Mouse (Mus musculus): Measurements from ENCODE around the gene Cntrl. TPM values are rescaled to one million over a fixed set of nuclear protein-coding genes. Genes with fewer than 3 reads are reported as not detected.

Gene Cntrl
- total RNA-seq, 1 experiment from 2014 or later, result 141 TPM

GRCm38 (mm10) chr2:35199971-35200897 is 90.9 kb downstream of the Cntrl start:
- ATAC-seq (replicated peaks in 1 of 2; ENCODE audit: insufficient read depth in 1 of 2, low FRiP score in 2 of 2, low TSS enrichment in 1 of 2, low read depth in 1 of 2, poor library complexity in 2 of 2, severe bottlenecking in 2 of 2), result peak; percentile 10 to 55

- peak; percentile 90 to 93 for ATAC-seq (replicated peaks in 1 of 2; ENCODE audit: insufficient read depth in 1 of 2, low FRiP score in 2 of 2, low TSS enrichment in 1 of 2, low read depth in 1 of 2, poor library complexity in 2 of 2, severe bottlenecking in 2 of 2)
Observed at GRCm38 (mm10) chr2:35200898-35201668, 91.8 kb downstream of the Cntrl start, which contains the start of gene Rab14. Rab14 (minus strand) TSS chr2:35201120.

GRCm38 (mm10) chr2:35203729-35204128 is 94.4 kb downstream of the Cntrl start:
- no peak for ATAC-seq (replicated peaks in 1 of 2; ENCODE audit: insufficient read depth in 1 of 2, low FRiP score in 2 of 2, low TSS enrichment in 1 of 2, low read depth in 1 of 2, poor library complexity in 2 of 2, severe bottlenecking in 2 of 2)

GRCm38 (mm10) chr2:35206761-35207160 is 97.5 kb downstream of the Cntrl start:
- no peak for ATAC-seq (replicated peaks in 1 of 2; ENCODE audit: insufficient read depth in 1 of 2, low FRiP score in 2 of 2, low TSS enrichment in 1 of 2, low read depth in 1 of 2, poor library complexity in 2 of 2, severe bottlenecking in 2 of 2)

- ATAC-seq (replicated peaks in 1 of 2; ENCODE audit: insufficient read depth in 1 of 2, low FRiP score in 2 of 2, low TSS enrichment in 1 of 2, low read depth in 1 of 2, poor library complexity in 2 of 2, severe bottlenecking in 2 of 2), result no peak
Observed at GRCm38 (mm10) chr2:35208054-35208453, 98.8 kb downstream of the Cntrl start.

- 0 out of 4 replicates have a peak, but pooled peaks of 1 of the 2 experiments have one; percentile 32 for ATAC-seq (replicated peaks in 1 of 2; ENCODE audit: insufficient read depth in 1 of 2, low FRiP score in 2 of 2, low TSS enrichment in 1 of 2, low read depth in 1 of 2, poor library complexity in 2 of 2, severe bottlenecking in 2 of 2)
Observed at GRCm38 (mm10) chr2:35208931-35209665, 99.8 kb downstream of the Cntrl start.

GRCm38 (mm10) chr2:35211681-35212080 is 102.4 kb downstream of the Cntrl start:
- no peak for ATAC-seq (replicated peaks in 1 of 2; ENCODE audit: insufficient read depth in 1 of 2, low FRiP score in 2 of 2, low TSS enrichment in 1 of 2, low read depth in 1 of 2, poor library complexity in 2 of 2, severe bottlenecking in 2 of 2)

- ATAC-seq (replicated peaks in 1 of 2; ENCODE audit: insufficient read depth in 1 of 2, low FRiP score in 2 of 2, low TSS enrichment in 1 of 2, low read depth in 1 of 2, poor library complexity in 2 of 2, severe bottlenecking in 2 of 2), result no peak
Observed at GRCm38 (mm10) chr2:35213345-35213910, 104.1 kb downstream of the Cntrl start.

GRCm38 (mm10) chr2:35214881-35215358 is 105.6 kb downstream of the Cntrl start:
- ATAC-seq (replicated peaks in 1 of 2; ENCODE audit: insufficient read depth in 1 of 2, low FRiP score in 2 of 2, low TSS enrichment in 1 of 2, low read depth in 1 of 2, poor library complexity in 2 of 2, severe bottlenecking in 2 of 2), result peak; percentile 74 to 87

- no peak for ATAC-seq (replicated peaks in 1 of 2; ENCODE audit: insufficient read depth in 1 of 2, low FRiP score in 2 of 2, low TSS enrichment in 1 of 2, low read depth in 1 of 2, poor library complexity in 2 of 2, severe bottlenecking in 2 of 2)
Observed at GRCm38 (mm10) chr2:35215363-35215762, 106.1 kb downstream of the Cntrl start.

- ATAC-seq (replicated peaks in 1 of 2; ENCODE audit: insufficient read depth in 1 of 2, low FRiP score in 2 of 2, low TSS enrichment in 1 of 2, low read depth in 1 of 2, poor library complexity in 2 of 2, severe bottlenecking in 2 of 2), result no peak
Observed at GRCm38 (mm10) chr2:35216701-35217100, 107.4 kb downstream of the Cntrl start.

GRCm38 (mm10) chr2:35218736-35219135 is 109.4 kb downstream of the Cntrl start:
- no peak for ATAC-seq (replicated peaks in 1 of 2; ENCODE audit: insufficient read depth in 1 of 2, low FRiP score in 2 of 2, low TSS enrichment in 1 of 2, low read depth in 1 of 2, poor library complexity in 2 of 2, severe bottlenecking in 2 of 2)

- 0 out of 4 replicates have a peak, but pooled peaks of 1 of the 2 experiments have one; percentile 49 for ATAC-seq (replicated peaks in 1 of 2; ENCODE audit: insufficient read depth in 1 of 2, low FRiP score in 2 of 2, low TSS enrichment in 1 of 2, low read depth in 1 of 2, poor library complexity in 2 of 2, severe bottlenecking in 2 of 2)
Observed at GRCm38 (mm10) chr2:35222822-35223391, 113.6 kb downstream of the Cntrl start.

GRCm38 (mm10) chr2:35224285-35224684 is 115.0 kb downstream of the Cntrl start:
- ATAC-seq (replicated peaks in 1 of 2; ENCODE audit: insufficient read depth in 1 of 2, low FRiP score in 2 of 2, low TSS enrichment in 1 of 2, low read depth in 1 of 2, poor library complexity in 2 of 2, severe bottlenecking in 2 of 2), result no peak

GRCm38 (mm10) chr2:35228145-35228544 is 118.9 kb downstream of the Cntrl start:
- no peak for ATAC-seq (replicated peaks in 1 of 2; ENCODE audit: insufficient read depth in 1 of 2, low FRiP score in 2 of 2, low TSS enrichment in 1 of 2, low read depth in 1 of 2, poor library complexity in 2 of 2, severe bottlenecking in 2 of 2)
